Mouse (Mus musculus): ENCODE results near the gene Gipc3.

GRCm38 (mm10) chr10:81316338-81317060 lies 26.6 kb downstream of the Gipc3 start:
- peak; percentile 65 for TF ChIP-seq CTCF (IDR thresholded peaks at IDR 0.05; ENCODE audit: low read depth)
- TF ChIP-seq EP300 (IDR thresholded peaks at IDR 0.05; ENCODE audit: low read depth) = no peak

Data from liver, embryonic 14.5 days (tissue).